Mouse (Mus musculus) heart, postnatal 0 days (tissue): Measurements from ENCODE around the gene Serpinh1.
A peak's percentile ranks its signal among the peaks of the same experiment; 100 is the strongest.

Experiments used
- CTCF ChIP-seq: IDR thresholded peaks from 2 replicates; pipeline ENCODE4 v1.5.1; 2016; ENCODE audit warnings: antibody characterized with exemption, control low read depth, low read depth
- EP300 ChIP-seq: IDR thresholded peaks from 2 replicates; pipeline ENCODE4 v1.6.1; 2016; ENCODE audit warnings: antibody characterized with exemption, low read depth

GRCm38 (mm10) chr7:99380491-99381213 is 27.6 kb upstream of the Serpinh1 start:
- TF ChIP-seq CTCF: peak; percentile 43
- TF ChIP-seq EP300: no peak
